Mouse (Mus musculus) heart, adult 8-10 months (tissue): Measurements from ENCODE around the gene C8b. TPM values are rescaled to one million over a fixed set of nuclear protein-coding genes. Genes with fewer than 3 reads are reported as not detected.

Experiments used
- DNase-seq: peaks from one replicate; pipeline ENCODE4 v3.0.0; 2022; ENCODE audit warnings: low spot score
- total RNA-seq, 4 experiments: library from RNA; stranded (reverse); gene quantifications; 2 replicates each; pipeline ENCODE4 v1.2.4; 2022

The C8b gene
- total RNA-seq, 4 experiments from 2014 or later: not detected

GRCm38 (mm10) chr4:104810710-104811286 lies 44.7 kb downstream of the C8b start:
- no peak for DNase-seq

GRCm38 (mm10) chr4:104813617-104814016 lies 47.5 kb downstream of the C8b start:
- DNase-seq: no peak

- no peak for DNase-seq
Measured at GRCm38 (mm10) chr4:104816519-104817232, 50.6 kb downstream of the C8b start.

- no peak for DNase-seq
Measured at GRCm38 (mm10) chr4:104817509-104817908, 51.4 kb downstream of the C8b start.

- no peak for DNase-seq
Measured at GRCm38 (mm10) chr4:104818986-104819385, 52.9 kb downstream of the C8b start.

- DNase-seq: no peak
Measured at GRCm38 (mm10) chr4:104819891-104820290, 53.8 kb downstream of the C8b start.

GRCm38 (mm10) chr4:104823597-104824101 lies 57.5 kb downstream of the C8b start:
- no peak for DNase-seq

- no peak for DNase-seq
Measured at GRCm38 (mm10) chr4:104824381-104825077, 58.4 kb downstream of the C8b start.

GRCm38 (mm10) chr4:104828939-104829338 lies 62.8 kb downstream of the C8b start:
- no peak for DNase-seq

- no peak for DNase-seq
Measured at GRCm38 (mm10) chr4:104835096-104835495, 69.0 kb downstream of the C8b start.

GRCm38 (mm10) chr4:104838342-104838741 lies 72.2 kb downstream of the C8b start:
- no peak for DNase-seq

- DNase-seq: no peak
Measured at GRCm38 (mm10) chr4:104842204-104842603, 76.1 kb downstream of the C8b start.

GRCm38 (mm10) chr4:104843546-104843945 lies 77.4 kb downstream of the C8b start:
- DNase-seq: no peak

Other genes starting within 250 kb of the C8b start
- not detected for gene Gm17662, start 91.0 kb downstream of the C8b start, total RNA-seq
- gene C8a, start 110.1 kb downstream of the C8b start, total RNA-seq: not detected
- under 1 TPM in 2 of 4 experiments, not detected in 2; 0.09 TPM for gene Fyb2, start 147.1 kb downstream of the C8b start, total RNA-seq